Mouse (Mus musculus): ENCODE data around the gene March6.

Gene March6

GRCm38 (mm10) chr15:31417409-31417795 lies 113.5 kb downstream of the March6 start:
- no peak for DNase-seq (ENCODE audit: low read depth, low spot score)

- DNase-seq (ENCODE audit: low read depth, low spot score) = no peak
These were observed 115.7 kb downstream of the March6 start for GRCm38 (mm10) chr15:31415181-31415580.

DNA sequence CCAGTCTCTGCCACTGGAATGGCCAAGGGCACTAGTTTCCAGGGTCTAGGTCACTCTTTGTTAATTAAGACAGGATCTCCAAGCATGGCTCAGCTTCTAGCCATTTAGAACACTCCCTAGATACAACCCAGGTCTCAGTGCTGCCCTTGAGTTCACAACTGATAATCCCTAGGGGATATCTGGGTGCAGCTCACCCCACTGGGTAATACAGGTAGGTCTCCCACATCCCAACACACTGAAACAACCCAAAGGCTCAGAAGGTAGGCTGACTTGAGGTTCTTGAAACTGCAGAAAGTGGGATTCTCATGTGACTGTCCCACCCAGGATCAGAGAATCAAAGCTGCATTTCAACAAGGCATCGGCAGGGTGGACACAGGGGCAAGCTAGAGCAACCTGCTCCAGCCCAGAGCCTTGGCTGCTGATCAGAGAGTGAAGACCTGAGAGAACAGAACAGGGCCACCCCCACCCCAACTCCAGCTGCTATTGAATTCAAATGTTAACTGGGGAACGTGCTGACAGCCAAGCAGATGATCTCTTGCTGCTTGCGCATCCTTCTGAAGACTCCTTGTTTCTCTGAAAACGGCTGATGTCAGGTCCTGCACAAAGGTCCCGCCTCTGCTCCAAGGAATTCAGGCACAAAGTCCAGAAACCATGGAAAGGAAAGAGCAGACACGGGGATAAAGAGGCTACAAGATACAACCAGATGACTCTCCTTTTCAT lies 116.5 kb downstream of the March6 start:
- DNase-seq (ENCODE audit: low read depth, low spot score) = no peak

DNA sequence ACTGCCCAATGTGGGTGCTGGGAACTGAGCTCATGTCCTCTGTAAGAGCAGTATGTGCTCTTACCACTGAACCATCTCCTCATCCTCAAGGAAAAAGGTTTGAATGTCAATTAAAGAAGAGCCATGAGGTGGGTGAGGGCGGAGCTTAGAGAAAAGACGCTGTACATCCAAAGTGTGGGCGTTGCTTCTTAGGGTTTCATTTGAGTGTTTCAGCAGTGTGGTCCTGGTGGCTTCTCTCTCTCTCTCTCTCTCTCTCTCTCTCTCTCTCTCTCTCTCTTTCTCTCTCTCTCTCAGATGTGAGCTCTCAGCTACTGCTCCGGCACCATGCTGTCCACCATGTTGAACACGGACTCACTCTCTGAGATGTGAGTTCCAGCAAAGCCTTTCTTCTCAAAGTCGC lies 117.2 kb downstream of the March6 start:
- no peak for DNase-seq (ENCODE audit: low read depth, low spot score)

DNA sequence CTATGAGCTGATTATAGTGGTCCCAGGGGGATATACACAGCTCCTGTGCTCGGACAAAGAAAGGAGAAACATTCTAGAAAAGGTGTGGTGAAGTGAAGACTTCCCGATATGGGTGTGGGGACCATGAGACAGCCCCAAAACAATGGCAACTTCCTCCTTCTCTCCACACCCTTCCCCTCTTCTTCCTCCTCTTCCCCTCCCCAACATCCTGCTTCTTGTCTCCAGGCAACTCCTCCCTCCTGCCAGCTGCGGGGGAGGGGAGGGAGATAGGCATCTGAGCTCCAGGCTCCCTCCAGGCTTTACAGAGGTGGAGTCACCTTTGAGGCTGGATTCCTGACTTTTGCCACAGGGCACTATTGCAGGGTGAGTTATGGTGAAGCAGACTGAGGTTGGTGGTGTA lies 117.9 kb downstream of the March6 start:
- DNase-seq (ENCODE audit: low read depth, low spot score) = no peak

GRCm38 (mm10) chr15:31412436-31412835 lies 118.4 kb downstream of the March6 start:
- no peak for DNase-seq (ENCODE audit: low read depth, low spot score)

- DNase-seq (ENCODE audit: low read depth, low spot score) = no peak
These were observed 123.4 kb downstream of the March6 start for GRCm38 (mm10) chr15:31407490-31407889.

GRCm38 (mm10) chr15:31406881-31407280 lies 124.0 kb downstream of the March6 start:
- no peak for DNase-seq (ENCODE audit: low read depth, low spot score)

Measured in brain, embryonic 18.5 days (tissue).